Mouse (Mus musculus) right cerebral cortex, adult 18-20 months (tissue): Measurements from ENCODE around the gene Deaf1.

ENCODE experiments used
- DNase-seq: peaks from one replicate; pipeline ENCODE4 v3.0.0; 2022; ENCODE audit warnings: mixed read lengths

Deaf1 gene

DNA sequence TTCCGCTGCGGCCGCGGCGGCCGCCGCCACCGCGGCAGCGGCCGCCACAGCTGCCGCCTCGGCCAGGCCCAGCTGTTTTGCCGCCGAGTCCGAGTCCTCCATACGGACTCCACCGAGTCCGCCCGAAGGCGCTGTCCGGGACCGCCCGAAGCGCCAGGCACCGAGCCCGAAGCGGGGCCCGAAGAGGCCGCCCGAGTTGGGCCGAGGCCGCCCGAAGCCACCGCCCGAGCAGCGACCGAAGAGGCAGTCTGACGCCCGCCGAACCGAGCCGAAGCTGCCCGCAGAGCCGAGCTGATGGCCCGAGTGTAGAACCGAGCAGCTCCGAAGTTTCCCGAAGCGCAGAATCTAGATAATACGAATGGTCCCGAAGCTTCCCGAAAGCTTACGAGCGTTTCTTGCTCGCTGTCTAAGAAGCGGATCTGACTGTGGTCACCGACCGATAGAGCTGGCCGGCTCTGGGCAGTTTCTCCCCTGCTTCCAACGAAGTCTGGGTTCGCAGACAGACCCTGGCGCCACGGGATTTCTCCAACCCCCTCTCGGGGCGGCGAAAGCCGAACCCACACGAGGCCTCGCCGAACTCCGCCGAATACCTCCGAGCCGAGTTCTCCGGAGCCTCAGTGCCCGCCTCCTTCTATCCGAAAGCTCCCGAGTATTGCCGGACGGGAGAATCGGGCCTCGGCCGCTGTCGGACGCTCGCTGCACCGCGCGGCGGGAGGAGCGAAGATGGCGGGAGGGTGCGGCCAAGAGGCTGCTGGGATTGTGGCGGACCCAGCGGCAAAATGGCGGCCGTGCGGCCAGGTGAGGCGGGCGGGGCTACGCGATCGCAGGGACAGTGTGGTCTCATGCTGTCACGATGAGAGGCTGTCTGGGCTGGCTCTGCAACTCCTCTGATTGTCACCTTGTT is at the start of gene Deaf1, which contains the start of gene Tmem80:
Deaf1 (minus strand) TSS at position 222 of the 904 bp plus-strand sequence.
Tmem80 (plus strand) TSS at position 271 of the 904 bp plus-strand sequence.
- peak; percentile 98 for DNase-seq

DNA sequence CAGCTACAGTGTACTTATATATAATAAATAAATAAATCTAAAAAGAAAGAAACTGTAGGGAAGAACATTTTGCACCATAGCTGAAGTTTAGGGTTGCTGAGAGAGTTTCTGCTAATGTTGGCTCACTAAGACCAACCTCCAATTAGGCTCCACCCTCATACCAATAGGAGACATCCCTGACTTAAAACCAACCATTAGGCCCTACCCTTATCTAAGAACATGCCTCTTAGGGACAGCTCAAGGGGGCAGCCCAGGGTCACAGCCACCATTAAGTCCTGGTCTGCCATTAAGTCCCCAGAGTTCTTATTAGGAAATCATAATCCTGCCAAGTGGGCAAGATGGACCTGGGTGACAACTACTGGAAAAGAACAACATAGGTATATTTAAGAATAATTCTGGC is 46.9 kb upstream of the Deaf1 start:
- DNase-seq: no peak

- no peak for DNase-seq
These were observed 46.1 kb upstream of the Deaf1 start for GRCm38 (mm10) chr7:141373611-141374010.

- DNase-seq: no peak
These were observed 44.6 kb upstream of the Deaf1 start for GRCm38 (mm10) chr7:141371942-141372595.

- DNase-seq: no peak
These were observed 42.4 kb upstream of the Deaf1 start for GRCm38 (mm10) chr7:141369918-141370317.

- DNase-seq: no peak
These were observed 39.9 kb upstream of the Deaf1 start for GRCm38 (mm10) chr7:141367358-141367757.

GRCm38 (mm10) chr7:141365049-141365445 is 37.6 kb upstream of the Deaf1 start:
- peak; percentile 34 for DNase-seq

DNA sequence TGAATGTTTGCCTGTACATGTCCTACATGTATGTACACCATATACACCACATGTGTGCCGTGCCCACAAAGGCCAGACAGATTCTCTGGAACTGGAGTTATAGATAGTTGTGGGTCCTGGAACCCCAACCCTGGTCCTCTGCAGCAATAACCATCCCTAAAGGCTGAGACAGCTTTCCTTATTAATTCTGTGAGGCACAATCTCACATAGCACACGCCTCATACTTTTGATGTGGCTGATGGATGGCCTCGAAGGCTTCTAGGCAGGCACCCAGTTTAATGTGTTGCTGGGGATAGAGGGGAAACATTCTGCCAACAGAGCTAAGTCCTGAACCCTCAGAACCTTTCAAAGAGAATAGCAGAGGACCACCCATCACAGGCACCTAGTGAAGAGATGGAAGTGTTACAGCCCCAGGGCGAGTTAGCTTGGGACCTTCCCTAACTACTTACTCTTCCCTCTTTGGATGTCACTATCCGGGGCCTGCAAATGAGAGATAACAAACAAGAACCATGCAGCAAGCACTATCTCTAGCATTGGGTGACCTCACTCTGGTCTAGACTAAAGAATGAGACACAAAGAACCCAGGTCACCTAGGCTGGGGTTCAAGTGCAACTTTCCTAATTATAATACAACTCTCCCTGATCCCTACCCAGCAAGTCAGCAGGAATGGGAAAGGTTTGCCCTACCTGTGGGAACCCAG is 37.0 kb upstream of the Deaf1 start:
- DNase-seq: no peak

GRCm38 (mm10) chr7:141363752-141364125 is 36.2 kb upstream of the Deaf1 start:
- no peak for DNase-seq

DNA sequence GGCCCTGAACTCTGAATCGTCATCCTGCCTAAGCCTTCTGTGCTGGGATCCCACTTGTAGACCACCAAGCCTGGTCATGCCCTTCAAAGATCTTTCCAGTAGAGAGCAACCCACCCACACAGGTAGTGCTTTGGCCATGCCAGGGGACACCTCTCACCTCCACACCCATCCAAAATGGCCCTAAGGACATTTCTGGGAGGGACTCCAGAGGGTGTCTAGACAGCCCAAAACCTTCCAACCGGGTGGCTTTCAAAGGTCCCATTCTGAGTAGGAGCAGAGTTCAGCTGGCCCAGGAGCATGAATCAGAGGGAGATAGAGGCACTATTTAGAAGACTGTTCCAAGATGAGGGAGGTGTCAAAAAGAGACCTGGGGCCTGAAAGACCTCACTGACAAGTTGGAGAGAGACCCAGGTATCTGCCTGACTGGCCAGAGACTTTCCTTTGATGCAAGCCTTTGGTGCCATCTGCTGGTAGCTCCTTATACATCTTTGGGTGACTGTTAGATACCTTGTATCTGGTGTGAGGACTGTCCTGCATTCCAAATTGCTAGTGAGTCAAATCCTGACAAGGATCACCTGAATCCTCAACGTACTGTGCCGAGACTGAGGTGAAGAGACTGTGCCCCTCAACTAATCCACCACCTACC is 35.7 kb upstream of the Deaf1 start:
- DNase-seq: peak; percentile 74

- DNase-seq: no peak
These were observed 34.0 kb upstream of the Deaf1 start for GRCm38 (mm10) chr7:141361510-141361909.

GRCm38 (mm10) chr7:141356971-141357370 is 29.5 kb upstream of the Deaf1 start:
- peak; percentile 43 for DNase-seq

DNA sequence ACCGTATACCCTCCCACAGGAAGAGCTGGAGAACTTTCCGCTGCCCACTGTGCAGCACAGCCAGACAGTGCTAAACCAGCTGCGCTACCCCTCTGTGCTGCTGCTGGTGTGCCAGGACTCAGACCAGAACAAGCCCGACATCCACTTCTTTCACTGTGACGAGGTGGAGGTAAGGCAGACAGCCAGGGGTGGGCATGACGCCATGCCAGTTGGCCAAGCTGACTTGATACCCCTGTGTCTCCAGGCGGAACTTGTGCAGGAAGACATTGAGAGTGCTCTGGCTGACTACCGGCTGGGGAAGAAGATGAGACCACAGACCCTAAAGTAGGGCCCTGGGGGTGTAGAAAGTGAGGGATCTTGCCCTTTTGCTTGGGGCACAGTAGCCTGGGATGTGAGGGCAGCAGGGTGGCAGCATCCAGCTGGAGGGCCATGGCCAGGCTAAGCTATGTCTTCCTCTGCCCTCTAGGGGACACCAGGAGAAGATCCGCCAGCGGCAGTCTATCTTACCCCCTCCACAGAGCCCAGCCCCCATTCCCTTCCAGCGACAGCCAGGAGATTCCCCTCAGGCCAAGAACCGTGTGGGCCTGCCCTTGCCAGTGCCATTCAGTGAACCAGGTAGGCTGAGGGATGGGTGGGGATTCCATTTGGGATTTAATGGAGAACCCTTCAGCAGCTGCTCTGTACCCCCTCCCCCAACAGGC is 28.3 kb upstream of the Deaf1 start:
- DNase-seq: no peak

GRCm38 (mm10) chr7:141355051-141355450 is 27.6 kb upstream of the Deaf1 start:
- DNase-seq: no peak

DNA sequence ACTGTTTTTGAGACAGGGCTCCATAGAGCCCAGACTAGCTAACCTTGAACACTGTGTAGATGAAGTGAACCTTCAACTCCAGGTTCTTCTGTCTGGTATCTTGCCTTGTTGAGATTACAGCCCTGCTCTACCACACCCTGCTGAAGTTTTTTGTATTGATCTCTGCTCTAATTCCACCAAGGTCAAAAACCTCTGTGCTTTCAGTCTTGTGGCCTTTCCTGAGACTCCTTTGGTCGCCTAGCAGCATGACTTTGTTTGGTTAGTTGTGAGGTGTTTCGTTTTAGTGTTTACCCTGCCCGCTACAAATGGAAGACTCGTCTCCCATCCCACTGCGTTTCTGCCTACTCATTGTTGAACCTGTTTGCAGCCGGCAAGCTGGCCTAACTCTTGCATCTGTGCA is 23.6 kb upstream of the Deaf1 start:
- no peak for DNase-seq

- no peak for DNase-seq
These were observed 17.3 kb upstream of the Deaf1 start for GRCm38 (mm10) chr7:141344787-141345186.

DNA sequence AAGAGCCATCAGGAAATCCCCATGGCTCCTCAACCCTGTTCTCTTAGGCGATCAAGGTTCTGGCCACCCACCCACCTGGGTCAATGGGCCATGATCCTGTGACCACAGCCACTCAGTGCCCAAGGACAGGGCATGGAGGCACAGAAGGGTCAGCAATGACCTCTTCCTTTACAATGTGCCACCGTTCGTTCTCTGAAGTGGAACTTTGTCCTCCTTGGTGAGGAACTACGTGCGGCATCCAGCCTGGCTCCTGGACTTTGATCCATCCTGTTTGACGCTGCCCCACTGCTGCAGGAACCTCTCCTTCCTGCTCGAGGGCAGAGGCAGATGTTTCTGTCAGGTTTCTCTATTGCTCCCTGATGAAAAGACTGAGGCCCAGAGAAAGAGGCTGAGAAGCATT is 16.2 kb upstream of the Deaf1 start:
- no peak for DNase-seq

DNA sequence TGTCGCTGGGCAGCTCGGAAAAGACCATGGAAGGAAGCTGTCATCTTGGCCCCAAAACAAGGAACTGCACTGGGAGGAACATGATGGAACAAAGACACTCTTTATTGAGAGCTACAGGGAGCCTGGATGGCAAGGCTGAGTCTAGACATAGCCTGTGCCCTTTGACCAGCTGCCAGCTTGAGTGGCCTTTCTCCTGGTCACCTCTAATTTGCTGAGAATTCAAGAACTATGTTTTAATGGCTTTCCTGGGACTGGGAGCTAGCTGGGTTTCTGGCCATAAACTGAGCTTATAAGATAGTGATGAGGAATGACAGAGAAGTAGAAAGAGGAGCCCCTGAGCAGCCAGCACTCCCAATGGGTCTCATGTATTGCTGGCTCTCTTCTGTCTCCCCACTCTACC is 15.7 kb upstream of the Deaf1 start:
- DNase-seq: no peak

DNA sequence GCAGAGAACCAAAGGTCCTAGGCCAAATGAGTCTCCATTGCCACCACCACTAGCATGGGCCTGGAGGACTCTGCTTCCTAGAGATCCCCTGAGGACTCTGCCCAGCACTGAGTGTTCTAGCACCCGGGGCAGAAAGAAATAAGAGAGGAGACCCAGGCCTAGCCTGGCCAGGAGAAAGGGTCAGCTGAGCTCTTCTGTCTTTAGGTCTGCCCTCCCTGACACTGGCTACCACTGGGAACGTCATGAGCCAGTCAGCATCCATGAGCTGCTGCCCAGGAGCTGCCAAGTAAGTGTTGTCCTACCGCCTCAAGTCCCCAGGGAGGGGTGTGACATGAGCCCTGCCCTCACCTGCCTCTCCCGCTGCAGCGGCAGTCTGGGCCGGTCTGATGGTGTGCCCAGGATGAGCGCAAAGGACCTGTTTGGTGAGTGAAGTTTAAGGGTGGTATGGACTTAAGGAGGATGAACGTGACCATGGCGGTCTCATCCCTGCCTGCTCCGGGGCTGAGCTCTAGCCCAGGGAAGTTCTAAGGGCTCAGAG is 14.3 kb upstream of the Deaf1 start:
- no peak for DNase-seq

GRCm38 (mm10) chr7:141340476-141340875 is 13.0 kb upstream of the Deaf1 start:
- DNase-seq: no peak

DNA sequence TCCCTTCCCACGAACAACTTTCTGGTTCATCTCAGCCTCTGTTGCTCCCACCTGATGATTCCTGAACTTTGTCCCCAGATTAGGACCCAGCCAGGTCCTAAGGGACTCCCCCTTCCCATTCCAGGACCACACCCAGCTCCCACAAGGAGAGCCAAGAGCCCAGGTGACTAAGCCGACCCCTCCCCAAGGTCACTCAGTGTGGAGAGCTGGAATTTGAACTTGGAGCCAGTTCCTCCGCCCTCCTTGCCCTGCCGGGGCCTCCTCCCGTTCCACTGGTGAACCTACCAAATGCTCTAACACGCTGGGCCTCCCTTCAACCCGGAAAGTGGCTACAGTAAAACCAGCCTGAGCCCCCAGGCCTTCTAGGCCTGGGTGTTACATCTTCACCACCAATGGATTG is 12.5 kb upstream of the Deaf1 start:
- no peak for DNase-seq
